In genomic region chr5:143994632-143995365, GRCm38 (mm10) we compare ENCODE assay signal across 19 mouse cellular contexts. TPM values are rescaled to one million over a fixed set of nuclear protein-coding genes. Genes with fewer than 3 reads are reported as not detected.
DNase-seq lines count a peak whose midpoint lies in the region; ATAC-seq and TF ChIP-seq lines count a peak whose summit lies in the region.
"Had no signal": no experiment of that assay in that cellular context is flagged by ENCODE, and none has a peak within 500 bp of the region (broad histone marks: within the 10 kb centered on the region; RNA-seq: fewer than 3 reads in every experiment).

No protein-coding gene starts in this region.

- H3K9me3 ChIP-seq in intestine, postnatal 0 days (ENCODE audit: control insufficient read depth), result no peaks in the 10 kb centered on the region
- H3K9me3 ChIP-seq in intestine, embryonic 15.5 days, result no peaks in the 10 kb centered on the region
- no peaks in the 10 kb centered on the region for H3K9me3 ChIP-seq in midbrain, embryonic 11.5 days (ENCODE audit: control insufficient read depth, low read length)
- no peaks in the 10 kb centered on the region for H3K9me3 ChIP-seq in midbrain, embryonic 14.5 days (ENCODE audit: control insufficient read depth, low read length)
- H3K9me3 ChIP-seq: heart, embryonic 15.5 days; hindbrain, embryonic 13.5 days; neural tube, embryonic 15.5 days had no signal

- peaks cover 86% of the 10 kb centered on the region for H3K36me3 ChIP-seq in intestine, postnatal 0 days (ENCODE audit: control insufficient read depth, insufficient read depth)
- H3K36me3 ChIP-seq in intestine, embryonic 15.5 days, result peaks cover 38% of the 10 kb centered on the region
- H3K36me3 ChIP-seq in midbrain, embryonic 11.5 days (ENCODE audit: control insufficient read depth, insufficient read depth, low read length), result peaks cover 24% of the 10 kb centered on the region
- peaks cover 98% of the 10 kb centered on the region for H3K36me3 ChIP-seq in midbrain, embryonic 14.5 days (ENCODE audit: control insufficient read depth, insufficient read depth, low read length)

- H3K9ac ChIP-seq in intestine, postnatal 0 days (ENCODE audit: low read depth, low read length), result no peak overlapping the region
- no peak overlapping the region for H3K9ac ChIP-seq in intestine, embryonic 15.5 days
- H3K9ac ChIP-seq in midbrain, embryonic 11.5 days (ENCODE audit: low read length), result no peak overlapping the region
- H3K9ac ChIP-seq in midbrain, embryonic 14.5 days (replicated peaks; ENCODE audit: low read length), result no peak overlapping the region
- H3K9ac ChIP-seq: heart, embryonic 15.5 days; hindbrain, embryonic 13.5 days; neural tube, embryonic 15.5 days had no signal

- no peak overlapping the region for H3K4me2 ChIP-seq in intestine, postnatal 0 days (replicated peaks; ENCODE audit: low read depth)
- no peak overlapping the region for H3K4me2 ChIP-seq in intestine, embryonic 15.5 days (replicated peaks)
- H3K4me2 ChIP-seq in midbrain, embryonic 11.5 days, result no peak overlapping the region
- no peak overlapping the region for H3K4me2 ChIP-seq in midbrain, embryonic 14.5 days (ENCODE audit: low read length)
- H3K4me2 ChIP-seq: heart, embryonic 15.5 days; hindbrain, embryonic 13.5 days; neural tube, embryonic 15.5 days had no signal

- H3K4me1 ChIP-seq in intestine, postnatal 0 days (replicated peaks; ENCODE audit: control insufficient read depth, insufficient read depth, low read length), result no peaks in the 10 kb centered on the region
- H3K4me1 ChIP-seq in intestine, embryonic 15.5 days (replicated peaks), result no peaks in the 10 kb centered on the region
- no peaks in the 10 kb centered on the region for H3K4me1 ChIP-seq in midbrain, embryonic 11.5 days (ENCODE audit: control insufficient read depth, insufficient read depth, low read length)
- H3K4me1 ChIP-seq in midbrain, embryonic 14.5 days (ENCODE audit: control insufficient read depth, insufficient read depth, low read length), result no peaks in the 10 kb centered on the region
- H3K4me1 ChIP-seq: embryonic facial prominence, embryonic 10.5 days; hindbrain, embryonic 13.5 days; neural tube, embryonic 15.5 days had no signal

- peak; percentile 43 for TF ChIP-seq CTCF in intestine, postnatal 0 days (IDR thresholded peaks at IDR 0.05; ENCODE audit: low read depth)

- peak; percentile 45 for DNase-seq in midbrain, embryonic 11.5 days (ENCODE audit: low spot score, missing footprints)
- no peak for DNase-seq in midbrain, embryonic 14.5 days
- peak; percentile 72 for DNase-seq in adrenal gland, postnatal 14 days
- no peak for DNase-seq in Muller cell, postnatal 12 days (ENCODE audit: inconsistent ontology term)
- no peak for DNase-seq in thymus, postnatal 4 days
- DNase-seq: cerebellum, adult 9-10 months; kidney, adult 18-20 months; retina, postnatal 1 day; spleen, adult 18-20 months had no signal

- 69% methylated on average over 11 of the region's 11 CpGs for WGBS in intestine, postnatal 0 days
- 70% methylated on average over 11 of the region's 11 CpGs for WGBS in intestine, embryonic 15.5 days
- WGBS in midbrain, embryonic 11.5 days, result 84% methylated on average over 11 of the region's 11 CpGs
- 86% methylated on average over 11 of the region's 11 CpGs for WGBS in midbrain, embryonic 14.5 days

- H3K27me3 ChIP-seq in intestine, postnatal 0 days (replicated peaks; ENCODE audit: control insufficient read depth, insufficient read depth, low read length), result no peaks in the 10 kb centered on the region
- no peaks in the 10 kb centered on the region for H3K27me3 ChIP-seq in intestine, embryonic 15.5 days (replicated peaks)
- H3K27me3 ChIP-seq in midbrain, embryonic 11.5 days (ENCODE audit: control insufficient read depth, insufficient read depth, low read length), result no peaks in the 10 kb centered on the region
- H3K27me3 ChIP-seq in midbrain, embryonic 14.5 days (ENCODE audit: control insufficient read depth, insufficient read depth, low read length), result no peaks in the 10 kb centered on the region
- H3K27me3 ChIP-seq: heart, embryonic 15.5 days; hindbrain, embryonic 13.5 days; neural tube, embryonic 15.5 days had no signal

- no peak overlapping the region for H3K27ac ChIP-seq in intestine, postnatal 0 days (ENCODE audit: low read depth, low read length)
- H3K27ac ChIP-seq in intestine, embryonic 15.5 days, result no peak overlapping the region
- H3K27ac ChIP-seq in midbrain, embryonic 11.5 days (ENCODE audit: low read depth, low read length), result no peak overlapping the region
- no peak overlapping the region for H3K27ac ChIP-seq in midbrain, embryonic 14.5 days (replicated peaks; ENCODE audit: low read depth, low read length)
- H3K27ac ChIP-seq: embryonic facial prominence, embryonic 10.5 days; hindbrain, embryonic 13.5 days; neural tube, embryonic 15.5 days had no signal

- no peak overlapping the region for H3K4me3 ChIP-seq in intestine, postnatal 0 days (ENCODE audit: low read depth, low read length)
- no peak overlapping the region for H3K4me3 ChIP-seq in intestine, embryonic 15.5 days (replicated peaks)
- H3K4me3 ChIP-seq in midbrain, embryonic 11.5 days (ENCODE audit: low read depth, low read length), result no peak overlapping the region
- H3K4me3 ChIP-seq in midbrain, embryonic 14.5 days (replicated peaks; ENCODE audit: low read depth, low read length), result no peak overlapping the region
- H3K4me3 ChIP-seq: embryonic facial prominence, embryonic 10.5 days; heart, embryonic 15.5 days; hindbrain, embryonic 13.5 days; neural tube, embryonic 15.5 days had no signal

- no peak for ATAC-seq in intestine, postnatal 0 days
- no peak for ATAC-seq in intestine, embryonic 15.5 days
- ATAC-seq in midbrain, embryonic 11.5 days (ENCODE audit: low FRiP score), result no peak
- ATAC-seq in midbrain, embryonic 14.5 days (ENCODE audit: low FRiP score, low TSS enrichment), result no peak

RNA-seq across cellular contexts. Expression of gene Ccz1, which starts 19.9 kb away (rescaled TPM):
- polyA plus RNA-seq in intestine, postnatal 0 days (2015; fragmentation: Nextera tagmentation; extraction: Ambion mirVana), result 58.1 and 59.9 TPM in 2 replicates
- polyA plus RNA-seq in intestine, embryonic 15.5 days (2015; fragmentation: Nextera tagmentation; extraction: Ambion mirVana), result 69.0 and 75.7 TPM in 2 replicates
- polyA plus RNA-seq in midbrain, embryonic 11.5 days (2014; fragmentation: Nextera tagmentation; extraction: Ambion mirVana), result 125 and 131 TPM in 2 replicates
- 82.9 and 97.9 TPM in 2 replicates for polyA plus RNA-seq in midbrain, embryonic 14.5 days (2014; fragmentation: Nextera tagmentation; extraction: Ambion mirVana)
- 47.6 and 59.7 TPM in 2 replicates for total RNA-seq in adrenal gland, postnatal 14 days (2021)

RNA-seq across cellular contexts. Expression of gene Ocm, which starts 31.7 kb away (rescaled TPM):
- polyA plus RNA-seq in intestine, postnatal 0 days (2015; fragmentation: Nextera tagmentation; extraction: Ambion mirVana), result not detected in 2 replicates
- not detected in 2 replicates for polyA plus RNA-seq in intestine, embryonic 15.5 days (2015; fragmentation: Nextera tagmentation; extraction: Ambion mirVana)
- polyA plus RNA-seq in midbrain, embryonic 11.5 days (2014; fragmentation: Nextera tagmentation; extraction: Ambion mirVana), result not detected in 2 replicates
- not detected in 2 replicates for polyA plus RNA-seq in midbrain, embryonic 14.5 days (2014; fragmentation: Nextera tagmentation; extraction: Ambion mirVana)
- not detected in 2 replicates for total RNA-seq in adrenal gland, postnatal 14 days (2021)
- total RNA-seq: gastrocnemius, postnatal 4 days; layer of hippocampus, adult 8-10 months; liver, adult 2 months; megakaryocyte, adult 5-6 weeks had no signal
- polyA plus RNA-seq: embryonic facial prominence, embryonic 10.5 days; heart, embryonic 15.5 days; hindbrain, embryonic 13.5 days; liver, adult 2 months; neural tube, embryonic 15.5 days had no signal

Comparison
In these comparisons a context has a peak if more than half of its experiments do, and no peak if none do; other contexts are left out.
1. DNase-seq: peak in midbrain, embryonic 11.5 days (single experiment) and adrenal gland, postnatal 14 days (single experiment); none in midbrain, embryonic 14.5 days (single experiment), Muller cell, postnatal 12 days (single experiment) and thymus, postnatal 4 days (single experiment).